Mouse (Mus musculus) adrenal gland, postnatal 10 days (tissue): Measurements from ENCODE around the gene Slc25a31. TPM values are rescaled to one million over a fixed set of nuclear protein-coding genes. Genes with fewer than 3 reads are reported as not detected.
A peak's percentile ranks its signal among the peaks of the same experiment; 100 is the strongest.

Experiments used
- DNase-seq: peaks from one replicate; pipeline ENCODE4 v3.0.0; 2021; ENCODE audit warnings: mixed read lengths
- long read RNA-seq, 2 experiments: library from polyadenylated mRNA; stranded (forward); transcript quantifications; one replicate each; pipeline ENCODE4 v2.0.0; 2021
- total RNA-seq, 2 experiments: library from RNA; stranded (reverse); gene quantifications; 2 replicates each; pipeline ENCODE4 v1.2.3; 2021

The Slc25a31 gene
- under 1 TPM; 0.12 to 0.21 TPM for total RNA-seq
- long read RNA-seq, experiment 1, result 0 reads
- long read RNA-seq, experiment 2, result 0 reads

GRCm38 (mm10) chr3:40708655-40709054 lies at the start of gene Slc25a31:
TSS of gene Slc25a31 (plus strand) at chr3:40708855.
- no peak for DNase-seq

- no peak for DNase-seq
Observed at GRCm38 (mm10) chr3:40660231-40660630, 48.4 kb upstream of the Slc25a31 start.

- DNase-seq, result peak; percentile 74
Observed at GRCm38 (mm10) chr3:40666109-40666508, 42.5 kb upstream of the Slc25a31 start.

GRCm38 (mm10) chr3:40666861-40667719 lies 41.6 kb upstream of the Slc25a31 start:
- DNase-seq, result no peak

- no peak for DNase-seq
Observed at GRCm38 (mm10) chr3:40668889-40669288, 39.8 kb upstream of the Slc25a31 start.

- DNase-seq, result no peak
Observed at GRCm38 (mm10) chr3:40669395-40669794, 39.3 kb upstream of the Slc25a31 start.

- DNase-seq, result no peak
Observed at GRCm38 (mm10) chr3:40673515-40673914, 35.1 kb upstream of the Slc25a31 start.

GRCm38 (mm10) chr3:40674873-40675405 lies 33.7 kb upstream of the Slc25a31 start:
- no peak for DNase-seq

GRCm38 (mm10) chr3:40678856-40679255 lies 29.8 kb upstream of the Slc25a31 start:
- DNase-seq, result no peak

GRCm38 (mm10) chr3:40682404-40682803 lies 26.3 kb upstream of the Slc25a31 start:
- peak; percentile 24 for DNase-seq

GRCm38 (mm10) chr3:40683171-40683570 lies 25.5 kb upstream of the Slc25a31 start:
- no peak for DNase-seq

- peak; percentile 29 for DNase-seq
Observed at GRCm38 (mm10) chr3:40685855-40686515, 22.7 kb upstream of the Slc25a31 start.

GRCm38 (mm10) chr3:40686836-40687235 lies 21.8 kb upstream of the Slc25a31 start:
- no peak for DNase-seq

- no peak for DNase-seq
Observed at GRCm38 (mm10) chr3:40687588-40687987, 21.1 kb upstream of the Slc25a31 start.

GRCm38 (mm10) chr3:40691566-40691965 lies 17.1 kb upstream of the Slc25a31 start:
- DNase-seq, result no peak

- no peak for DNase-seq
Observed at GRCm38 (mm10) chr3:40693435-40693834, 15.2 kb upstream of the Slc25a31 start.

- no peak for DNase-seq
Observed at GRCm38 (mm10) chr3:40693960-40694359, 14.7 kb upstream of the Slc25a31 start.

GRCm38 (mm10) chr3:40694438-40694837 lies 14.2 kb upstream of the Slc25a31 start:
- DNase-seq, result no peak

- no peak for DNase-seq
Observed at GRCm38 (mm10) chr3:40695162-40695561, 13.5 kb upstream of the Slc25a31 start.

- DNase-seq, result no peak
Observed at GRCm38 (mm10) chr3:40698834-40699233, 9.8 kb upstream of the Slc25a31 start.

- peak; percentile 39 for DNase-seq
Observed at GRCm38 (mm10) chr3:40704816-40705430, 3.7 kb upstream of the Slc25a31 start.

- DNase-seq, result no peak
Observed at GRCm38 (mm10) chr3:40716056-40716455, 7.4 kb downstream of the Slc25a31 start.

GRCm38 (mm10) chr3:40719022-40719421 lies 10.4 kb downstream of the Slc25a31 start:
- DNase-seq, result peak; percentile 13
